Mouse (Mus musculus): Measurements from ENCODE around the gene Gm21304. TPM values are rescaled to one million over a fixed set of nuclear protein-coding genes. Genes with fewer than 3 reads are reported as not detected.
"Not testable (repeated sequence)": the region's sequence is repeated elsewhere in the genome, so short reads cannot be mapped to it uniquely, and the experiment has no call there.

Gene Gm21304
- polyA plus RNA-seq (2017; shearing (Covaris generic)): not detected

DNA sequence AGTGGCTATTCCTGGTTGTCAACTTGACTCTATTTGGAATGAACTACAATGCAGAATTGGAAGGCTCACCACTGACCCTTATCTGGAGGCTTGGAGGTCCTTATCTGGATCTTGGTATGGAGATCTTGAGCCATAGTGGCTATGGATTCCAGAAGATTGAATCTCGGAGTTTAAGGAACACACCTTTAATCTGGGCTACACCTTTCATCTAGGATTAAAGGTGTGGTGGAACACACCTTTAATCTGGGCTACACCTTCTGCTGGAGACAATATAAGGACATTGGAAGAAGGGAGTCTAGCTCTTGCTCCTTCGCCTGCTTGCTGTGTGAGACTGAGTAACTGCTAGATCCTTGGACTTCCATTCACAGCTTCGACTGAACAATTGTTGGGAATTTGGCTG lies at the start of gene Gm21304:
Gm21304 (plus strand) TSS at position 301 of the 400 bp plus-strand sequence.
- ATAC-seq: not testable (repeated sequence)

DNA sequence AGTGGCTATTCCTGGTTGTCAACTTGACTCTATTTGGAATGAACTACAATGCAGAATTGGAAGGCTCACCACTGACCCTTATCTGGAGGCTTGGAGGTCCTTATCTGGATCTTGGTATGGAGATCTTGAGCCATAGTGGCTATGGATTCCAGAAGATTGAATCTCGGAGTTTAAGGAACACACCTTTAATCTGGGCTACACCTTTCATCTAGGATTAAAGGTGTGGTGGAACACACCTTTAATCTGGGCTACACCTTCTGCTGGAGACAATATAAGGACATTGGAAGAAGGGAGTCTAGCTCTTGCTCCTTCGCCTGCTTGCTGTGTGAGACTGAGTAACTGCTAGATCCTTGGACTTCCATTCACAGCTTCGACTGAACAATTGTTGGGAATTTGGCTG lies 25.6 kb upstream of the Gm21304 start, which contains the start of gene Gm21293:
Gm21293 (plus strand) TSS at position 301 of the 400 bp plus-strand sequence.
- not testable (repeated sequence) for ATAC-seq

DNA sequence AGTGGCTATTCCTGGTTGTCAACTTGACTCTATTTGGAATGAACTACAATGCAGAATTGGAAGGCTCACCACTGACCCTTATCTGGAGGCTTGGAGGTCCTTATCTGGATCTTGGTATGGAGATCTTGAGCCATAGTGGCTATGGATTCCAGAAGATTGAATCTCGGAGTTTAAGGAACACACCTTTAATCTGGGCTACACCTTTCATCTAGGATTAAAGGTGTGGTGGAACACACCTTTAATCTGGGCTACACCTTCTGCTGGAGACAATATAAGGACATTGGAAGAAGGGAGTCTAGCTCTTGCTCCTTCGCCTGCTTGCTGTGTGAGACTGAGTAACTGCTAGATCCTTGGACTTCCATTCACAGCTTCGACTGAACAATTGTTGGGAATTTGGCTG lies 17.1 kb upstream of the Gm21304 start, which contains the start of gene Gm6763:
Gm6763 (plus strand) TSS at position 301 of the 400 bp plus-strand sequence.
- not testable (repeated sequence) for ATAC-seq

DNA sequence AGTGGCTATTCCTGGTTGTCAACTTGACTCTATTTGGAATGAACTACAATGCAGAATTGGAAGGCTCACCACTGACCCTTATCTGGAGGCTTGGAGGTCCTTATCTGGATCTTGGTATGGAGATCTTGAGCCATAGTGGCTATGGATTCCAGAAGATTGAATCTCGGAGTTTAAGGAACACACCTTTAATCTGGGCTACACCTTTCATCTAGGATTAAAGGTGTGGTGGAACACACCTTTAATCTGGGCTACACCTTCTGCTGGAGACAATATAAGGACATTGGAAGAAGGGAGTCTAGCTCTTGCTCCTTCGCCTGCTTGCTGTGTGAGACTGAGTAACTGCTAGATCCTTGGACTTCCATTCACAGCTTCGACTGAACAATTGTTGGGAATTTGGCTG lies 8.6 kb upstream of the Gm21304 start, which contains the start of gene Gm8764:
Gm8764 (plus strand) TSS at position 301 of the 400 bp plus-strand sequence.
- not testable (repeated sequence) for ATAC-seq

DNA sequence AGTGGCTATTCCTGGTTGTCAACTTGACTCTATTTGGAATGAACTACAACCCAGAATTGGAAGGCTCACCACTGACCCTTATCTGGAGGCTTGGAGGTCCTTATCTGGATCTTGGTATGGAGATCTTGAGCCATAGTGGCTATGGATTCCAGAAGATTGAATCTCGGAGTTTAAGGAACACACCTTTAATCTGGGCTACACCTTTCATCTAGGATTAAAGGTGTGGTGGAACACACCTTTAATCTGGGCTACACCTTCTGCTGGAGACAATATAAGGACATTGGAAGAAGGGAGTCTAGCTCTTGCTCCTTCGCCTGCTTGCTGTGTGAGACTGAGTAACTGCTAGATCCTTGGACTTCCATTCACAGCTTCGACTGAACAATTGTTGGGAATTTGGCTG lies 8.4 kb downstream of the Gm21304 start, which contains the start of gene Gm21312:
Gm21312 (plus strand) TSS at position 301 of the 400 bp plus-strand sequence.
- not testable (repeated sequence) for ATAC-seq

DNA sequence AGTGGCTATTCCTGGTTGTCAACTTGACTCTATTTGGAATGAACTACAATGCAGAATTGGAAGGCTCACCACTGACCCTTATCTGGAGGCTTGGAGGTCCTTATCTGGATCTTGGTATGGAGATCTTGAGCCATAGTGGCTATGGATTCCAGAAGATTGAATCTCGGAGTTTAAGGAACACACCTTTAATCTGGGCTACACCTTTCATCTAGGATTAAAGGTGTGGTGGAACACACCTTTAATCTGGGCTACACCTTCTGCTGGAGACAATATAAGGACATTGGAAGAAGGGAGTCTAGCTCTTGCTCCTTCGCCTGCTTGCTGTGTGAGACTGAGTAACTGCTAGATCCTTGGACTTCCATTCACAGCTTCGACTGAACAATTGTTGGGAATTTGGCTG lies 16.9 kb downstream of the Gm21304 start, which contains the start of gene Gm20765:
Gm20765 (plus strand) TSS at position 301 of the 400 bp plus-strand sequence.
- ATAC-seq: not testable (repeated sequence)

DNA sequence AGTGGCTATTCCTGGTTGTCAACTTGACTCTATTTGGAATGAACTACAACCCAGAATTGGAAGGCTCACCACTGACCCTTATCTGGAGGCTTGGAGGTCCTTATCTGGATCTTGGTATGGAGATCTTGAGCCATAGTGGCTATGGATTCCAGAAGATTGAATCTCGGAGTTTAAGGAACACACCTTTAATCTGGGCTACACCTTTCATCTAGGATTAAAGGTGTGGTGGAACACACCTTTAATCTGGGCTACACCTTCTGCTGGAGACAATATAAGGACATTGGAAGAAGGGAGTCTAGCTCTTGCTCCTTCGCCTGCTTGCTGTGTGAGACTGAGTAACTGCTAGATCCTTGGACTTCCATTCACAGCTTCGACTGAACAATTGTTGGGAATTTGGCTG lies 25.4 kb downstream of the Gm21304 start, which contains the start of gene Gm4340:
Gm4340 (plus strand) TSS at position 301 of the 400 bp plus-strand sequence.
- ATAC-seq: not testable (repeated sequence)

DNA sequence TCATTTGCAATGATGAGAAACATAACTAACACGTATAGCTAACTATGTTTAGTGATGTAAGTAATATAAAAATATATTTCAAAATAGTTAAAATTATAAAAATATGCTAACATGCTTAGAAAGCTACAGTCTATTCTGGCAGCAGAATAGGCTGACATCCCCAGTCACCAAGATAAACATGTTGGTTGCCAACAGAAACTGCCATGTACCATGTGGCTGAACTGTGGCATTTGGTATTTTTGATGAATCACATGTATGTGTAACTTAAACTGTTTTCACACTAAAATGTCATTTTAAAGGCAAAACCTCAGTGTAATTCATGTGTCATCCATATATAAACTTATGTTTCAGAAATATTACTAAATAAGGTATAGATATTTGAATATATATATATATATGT lies 41.3 kb downstream of the Gm21304 start:
- no peak for ATAC-seq

DNA sequence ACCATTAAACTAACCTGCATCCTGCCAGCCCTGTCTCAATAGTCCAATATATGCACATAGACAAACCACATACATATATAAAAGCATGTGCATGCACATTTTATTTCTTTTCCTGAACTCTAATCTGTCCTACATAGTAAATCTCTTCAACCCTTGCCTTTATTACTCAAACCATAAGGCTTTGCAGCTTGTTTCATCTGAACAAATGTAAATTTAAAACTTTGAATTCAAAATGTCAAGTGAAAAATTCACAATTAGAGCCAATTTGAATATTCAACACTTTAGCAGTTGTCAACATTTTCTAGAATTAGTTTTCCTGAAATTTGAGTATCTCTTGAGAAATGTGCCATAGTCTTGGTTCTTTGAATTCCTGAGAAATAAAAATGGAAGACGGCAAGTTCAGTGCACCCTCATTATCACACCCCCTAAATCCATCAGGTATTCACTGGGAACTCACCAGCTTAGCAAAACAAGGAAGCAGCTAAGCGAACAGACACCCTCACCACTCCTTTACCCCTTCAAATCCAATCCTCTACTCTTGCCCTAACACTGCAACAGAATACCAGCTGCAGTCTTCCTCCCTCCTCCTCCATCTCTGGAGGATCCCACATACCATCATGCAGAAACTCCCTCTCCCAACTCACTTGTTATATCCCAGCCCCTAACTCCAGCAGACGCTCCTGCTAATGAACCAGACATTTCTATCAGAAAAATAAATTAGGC lies 42.1 kb downstream of the Gm21304 start:
- ATAC-seq: no peak

DNA sequence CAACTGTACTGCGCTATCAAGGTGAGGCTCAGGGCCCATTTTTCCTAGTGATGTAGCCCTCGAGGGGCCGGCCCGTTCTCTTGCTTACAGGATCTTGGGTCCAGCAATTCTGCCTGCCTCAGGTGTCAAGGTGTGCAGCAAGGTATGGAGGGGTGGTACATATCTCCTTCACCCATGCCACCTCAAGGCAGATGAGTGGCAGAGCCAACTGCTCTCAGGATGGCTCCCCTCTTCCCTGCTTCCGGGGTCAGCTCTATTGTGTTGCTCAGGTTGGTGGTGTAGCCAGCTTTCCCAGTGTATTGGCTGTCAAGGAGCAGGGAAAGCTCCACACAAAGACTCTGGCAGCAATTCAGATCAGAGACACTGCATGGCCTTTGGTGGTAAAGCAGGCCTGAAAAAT lies 46.2 kb downstream of the Gm21304 start:
- no peak for ATAC-seq

Other genes starting within 250 kb of the Gm21304 start
- not detected for gene Gm21293, start 25.5 kb upstream of the Gm21304 start, polyA plus RNA-seq (2017; shearing (Covaris generic))
- gene Gm6763, start 17.0 kb upstream of the Gm21304 start, polyA plus RNA-seq (2017; shearing (Covaris generic)): not detected
- gene Gm8764, start 8.5 kb upstream of the Gm21304 start, polyA plus RNA-seq (2017; shearing (Covaris generic)): not detected
- gene Gm21312, start 8.5 kb downstream of the Gm21304 start, polyA plus RNA-seq (2017; shearing (Covaris generic)): not detected
- gene Gm20765, start 17.0 kb downstream of the Gm21304 start, polyA plus RNA-seq (2017; shearing (Covaris generic)): not detected
- not detected for gene Gm4340, start 25.5 kb downstream of the Gm21304 start, polyA plus RNA-seq (2017; shearing (Covaris generic))